Mouse (Mus musculus) embryonic facial prominence, embryonic 15.5 days (tissue): ENCODE measurements at regions not wholly inside any gene's neighbourhood (a gene's known extent, or its start where the extent isn't known, plus 50 kb on each side); places are given as distances from the start of the nearest gene placed in this dataset.
A peak's percentile ranks its signal among the peaks of the same experiment; 100 is the strongest.

Source experiments
- ATAC-seq: fragments of 200-750 bp; cut with Nextera tagmentation; 2 replicates; pipeline ENCODE4 v1.8.0; 2017; ENCODE audit warnings: low read depth, moderate TSS enrichment; ENCODE audit not compliant: insufficient number of reproducible peaks, low FRiP score, low TSS enrichment
- H3K27ac ChIP-seq: fragments of 300-500 bp; sonication (generic); replicated peaks from 2 replicates; pipeline ENCODE4 v1.5.1; 2015; ENCODE audit warnings: mild to moderate bottlenecking, inconsistent platforms
- H3K27me3 ChIP-seq: fragments of 300-500 bp; sonication (generic); 2 replicates; pipeline ENCODE4 v1.6.1; 2015; ENCODE audit warnings: inconsistent platforms
- H3K36me3 ChIP-seq: fragments of 300-500 bp; sonication (generic); 2 replicates; pipeline ENCODE4 v1.6.1; 2015; ENCODE audit warnings: mild to moderate bottlenecking, inconsistent platforms
- H3K4me1 ChIP-seq: fragments of 300-500 bp; sonication (generic); 2 replicates; pipeline ENCODE4 v1.6.1; 2015; ENCODE audit warnings: inconsistent platforms
- H3K4me2 ChIP-seq: fragments of 300-500 bp; sonication (generic); replicated peaks from 2 replicates; pipeline ENCODE4 v1.6.1; 2015; ENCODE audit warnings: mild to moderate bottlenecking, inconsistent platforms
- H3K4me3 ChIP-seq: fragments of 300-500 bp; sonication (generic); replicated peaks from 2 replicates; pipeline ENCODE4 v1.5.1; 2015; ENCODE audit warnings: mild to moderate bottlenecking, inconsistent platforms
- H3K9ac ChIP-seq: fragments of 300-500 bp; sonication (generic); 2 replicates; pipeline ENCODE4 v1.6.1; 2015; ENCODE audit warnings: inconsistent platforms
- H3K9me3 ChIP-seq: fragments of 300-500 bp; sonication (generic); replicated peaks from 2 replicates; pipeline ENCODE4 v1.6.1; 2016; ENCODE audit warnings: inconsistent platforms
- WGBS: fragments of 180-500 bp; shearing (Covaris S2); methylation state at CpG from one replicate; pipeline ENCODE4 v1.1.7; 2015; 5-methylcytosine and 5-hydroxymethylcytosine counted together

DNA sequence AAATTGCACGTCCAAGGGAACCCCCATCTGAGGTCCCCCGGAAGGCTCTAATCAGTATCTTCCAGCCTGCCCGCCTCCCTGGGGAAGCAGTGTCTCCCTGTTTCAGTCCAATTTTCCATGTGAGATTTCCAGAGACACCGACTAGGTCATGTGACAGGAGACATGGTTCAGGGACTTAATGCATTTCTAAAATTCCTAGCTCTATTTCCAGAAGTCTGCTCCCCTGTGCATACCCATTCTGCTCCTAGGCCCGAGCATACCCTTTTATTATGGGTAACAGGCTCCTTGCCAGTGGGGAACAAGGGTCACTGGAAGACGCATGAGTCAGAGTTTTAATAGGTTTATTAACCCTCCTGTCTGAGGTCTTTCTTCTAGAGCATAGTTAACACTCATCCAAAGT lies 263.6 kb downstream of the Dysf start:
- H3K4me2 ChIP-seq: no peak overlapping the region
- no peaks in the 10 kb centered on the region for H3K27me3 ChIP-seq
- no peak for ATAC-seq
- H3K36me3 ChIP-seq: no peaks in the 10 kb centered on the region
- H3K4me1 ChIP-seq: peaks cover 17% of the 10 kb centered on the region
- no peak overlapping the region for H3K27ac ChIP-seq
- 62% methylated on average over 6 of the region's 6 CpGs for WGBS
- no peak overlapping the region for H3K9ac ChIP-seq
- no peak overlapping the region for H3K4me3 ChIP-seq
- H3K9me3 ChIP-seq: no peaks in the 10 kb centered on the region

- Histone ChIP-seq H3K9ac (no peak overlapping the region), H3K27ac (no peak overlapping the region), H3K9me3 (no peaks in the 10 kb centered on the region), H3K4me2 (no peak overlapping the region), H3K36me3 (no peaks in the 10 kb centered on the region), H3K27me3 (no peaks in the 10 kb centered on the region), H3K4me3 (no peak overlapping the region), H3K4me1 (peaks cover 21% of the 10 kb centered on the region)
- ATAC-seq: no peak
- WGBS: 79% methylated on average over 3 of the region's 3 CpGs
These were observed 263.1 kb downstream of the Dysf start for GRCm38 (mm10) chr6:84271441-84271840.

DNA sequence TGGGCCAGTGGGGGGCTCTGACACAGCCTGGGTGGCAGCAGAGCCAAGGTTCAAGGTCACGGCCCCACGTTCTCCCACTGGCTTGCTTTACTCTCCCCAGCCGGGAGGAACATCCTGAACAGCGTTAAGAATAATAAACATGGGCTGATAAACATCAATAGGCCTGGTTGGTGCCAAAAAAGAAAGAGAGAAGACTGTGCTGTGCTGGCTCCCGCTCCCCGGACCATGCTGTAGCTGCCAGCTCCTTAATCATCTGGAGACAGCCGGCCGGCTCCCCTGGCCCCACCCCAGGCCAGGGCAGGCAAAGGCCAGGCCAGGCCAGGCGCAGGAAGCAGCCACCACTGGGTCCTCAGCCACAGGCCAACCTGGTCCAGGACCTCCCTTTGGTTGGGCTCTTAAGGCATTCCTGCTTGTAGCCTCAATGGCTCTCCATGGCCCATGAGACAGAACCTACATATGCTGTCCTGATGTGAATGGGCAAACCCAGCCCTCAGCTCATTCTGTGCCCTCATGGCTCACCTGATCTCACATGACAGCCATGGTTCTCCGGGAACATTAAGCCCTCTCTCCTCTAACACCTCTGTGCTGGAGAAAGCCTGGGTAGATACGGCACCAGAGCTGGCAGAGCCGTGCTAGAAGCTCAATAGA lies 262.3 kb downstream of the Dysf start:
- no peaks in the 10 kb centered on the region for H3K27me3 ChIP-seq
- no peaks in the 10 kb centered on the region for H3K9me3 ChIP-seq
- ATAC-seq: no peak
- no peak overlapping the region for H3K4me2 ChIP-seq
- no peak overlapping the region for H3K27ac ChIP-seq
- H3K4me3 ChIP-seq: no peak overlapping the region
- peaks cover 26% of the 10 kb centered on the region for H3K4me1 ChIP-seq
- no peaks in the 10 kb centered on the region for H3K36me3 ChIP-seq
- WGBS: 58% methylated on average over 12 of the region's 12 CpGs
- no peak overlapping the region for H3K9ac ChIP-seq

DNA sequence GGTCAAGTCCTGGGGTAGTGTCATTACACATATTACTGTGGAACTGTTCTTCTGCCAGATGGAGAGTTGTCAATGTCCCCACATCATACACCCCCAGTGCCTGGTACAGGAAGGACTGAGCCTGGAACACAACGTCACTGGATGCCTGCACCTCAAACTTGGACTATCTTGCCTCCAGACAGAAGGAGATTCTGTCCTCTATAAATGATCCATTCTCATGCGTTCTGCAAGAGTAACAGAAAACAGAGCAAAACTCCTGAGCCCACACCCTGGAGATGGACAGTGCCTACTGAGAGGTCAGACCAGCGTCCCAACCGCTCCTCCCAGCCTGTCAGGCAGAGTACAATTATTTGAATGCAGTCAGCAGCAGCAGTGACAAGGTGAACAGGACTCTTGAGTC lies 261.1 kb downstream of the Dysf start:
- 89% methylated on average over 4 of the region's 4 CpGs for WGBS
- Histone ChIP-seq H3K4me3 (no peak overlapping the region), H3K4me1 (peaks cover 26% of the 10 kb centered on the region), H3K9me3 (no peaks in the 10 kb centered on the region), H3K27ac (no peak overlapping the region), H3K4me2 (no peak overlapping the region), H3K9ac (no peak overlapping the region), H3K36me3 (no peaks in the 10 kb centered on the region), H3K27me3 (no peaks in the 10 kb centered on the region)
- ATAC-seq: no peak

DNA sequence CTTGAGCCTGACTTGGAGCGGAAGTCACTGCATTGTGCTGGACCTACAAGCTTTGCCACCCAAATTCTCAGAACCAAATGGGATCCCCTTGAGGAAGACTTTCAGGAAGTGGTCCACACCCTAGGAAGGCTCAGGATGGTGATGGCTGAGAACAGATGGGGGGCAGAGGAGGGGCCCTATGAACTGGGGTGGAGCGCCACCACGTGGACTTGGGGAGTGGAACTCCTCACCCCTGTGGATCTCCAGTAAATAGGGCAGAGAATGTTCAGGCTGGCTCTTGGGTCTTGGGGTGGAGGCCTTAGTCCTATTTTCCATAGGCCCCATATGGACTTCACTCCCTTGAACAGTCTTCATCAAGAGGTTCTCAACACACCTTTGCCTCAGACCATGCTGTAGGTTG lies 260.6 kb downstream of the Dysf start:
- no peak for ATAC-seq
- no peaks in the 10 kb centered on the region for H3K9me3 ChIP-seq
- H3K4me2 ChIP-seq: no peak overlapping the region
- no peak overlapping the region for H3K27ac ChIP-seq
- no peak overlapping the region for H3K9ac ChIP-seq
- no peaks in the 10 kb centered on the region for H3K27me3 ChIP-seq
- no peaks in the 10 kb centered on the region for H3K36me3 ChIP-seq
- 78% methylated on average over 3 of the region's 3 CpGs for WGBS
- no peak overlapping the region for H3K4me3 ChIP-seq
- H3K4me1 ChIP-seq: peaks cover 28% of the 10 kb centered on the region

GRCm38 (mm10) chr6:84268111-84268510 lies 259.7 kb downstream of the Dysf start:
- Histone ChIP-seq H3K27me3 (no peaks in the 10 kb centered on the region), H3K9me3 (no peaks in the 10 kb centered on the region), H3K36me3 (no peaks in the 10 kb centered on the region), H3K4me2 (no peak overlapping the region), H3K4me3 (no peak overlapping the region), H3K4me1 (peaks cover 29% of the 10 kb centered on the region), H3K9ac (no peak overlapping the region), H3K27ac (no peak overlapping the region)
- 94% methylated on average over 4 of the region's 4 CpGs for WGBS
- no peak for ATAC-seq

DNA sequence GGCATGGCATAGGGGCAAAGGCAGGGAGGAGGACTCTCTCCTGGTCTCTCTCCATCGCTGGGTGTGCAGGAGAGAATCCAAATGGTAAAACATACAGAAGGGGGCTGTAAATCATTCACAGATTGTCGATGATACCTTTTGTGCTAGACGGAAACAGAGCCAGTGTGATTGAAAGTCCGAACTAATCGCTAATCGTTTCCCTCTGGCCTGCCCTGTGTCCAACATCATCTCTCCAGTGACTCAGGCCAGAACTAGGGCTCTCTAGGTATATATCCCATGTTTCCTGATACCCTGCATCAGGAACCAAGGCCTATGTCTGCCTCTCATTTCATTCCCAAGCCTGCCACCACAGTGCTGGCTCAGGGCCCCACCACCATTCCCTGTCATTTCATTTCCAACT lies 259.1 kb downstream of the Dysf start:
- no peak for ATAC-seq
- WGBS: 74% methylated on average over 6 of the region's 6 CpGs
- H3K27ac ChIP-seq: no peak overlapping the region

DNA sequence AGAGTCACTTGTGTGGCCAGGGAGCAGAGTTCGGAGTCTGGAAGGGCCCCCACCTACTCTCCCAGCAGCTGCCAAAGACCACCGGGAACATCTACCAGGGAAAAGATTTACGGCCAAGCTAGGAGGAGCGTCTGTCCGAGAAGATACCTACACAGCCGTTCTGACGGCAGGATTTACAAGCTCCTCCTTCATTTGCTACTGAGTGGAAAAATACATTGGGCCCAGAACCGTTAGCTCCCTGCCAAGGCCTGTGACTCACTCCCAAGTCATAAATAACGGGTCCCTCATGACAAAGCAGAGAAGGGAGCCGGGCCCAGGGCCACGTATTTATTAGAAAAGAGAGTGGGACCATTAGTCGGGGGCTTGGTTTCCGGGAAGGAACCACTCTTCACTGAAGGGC lies 258.3 kb downstream of the Dysf start:
- Histone ChIP-seq H3K9me3 (no peaks in the 10 kb centered on the region), H3K4me1 (peaks cover 23% of the 10 kb centered on the region), H3K27me3 (no peaks in the 10 kb centered on the region), H3K36me3 (no peaks in the 10 kb centered on the region), H3K4me2 (no peak overlapping the region), H3K4me3 (no peak overlapping the region), H3K9ac (no peak overlapping the region), H3K27ac (no peak overlapping the region)
- no peak for ATAC-seq
- WGBS: 58% methylated on average over 13 of the region's 13 CpGs

More for the DNA sequence above, 259.1 kb downstream of the Dysf start:
- H3K9me3 ChIP-seq: no peaks in the 10 kb centered on the region
- no peak overlapping the region for H3K9ac ChIP-seq
- no peaks in the 10 kb centered on the region for H3K36me3 ChIP-seq
- H3K4me3 ChIP-seq: no peak overlapping the region
- no peak overlapping the region for H3K4me2 ChIP-seq
- H3K4me1 ChIP-seq: peaks cover 23% of the 10 kb centered on the region
- H3K27me3 ChIP-seq: no peaks in the 10 kb centered on the region

GRCm38 (mm10) chr6:84264681-84265080 lies 256.3 kb downstream of the Dysf start:
- Histone ChIP-seq H3K9me3 (no peaks in the 10 kb centered on the region), H3K9ac (no peak overlapping the region), H3K4me1 (peaks cover 13% of the 10 kb centered on the region), H3K27me3 (no peaks in the 10 kb centered on the region), H3K36me3 (no peaks in the 10 kb centered on the region), H3K4me2 (no peak overlapping the region), H3K27ac (0 out of 2 replicates have a peak overlapping the region, but pooled peaks have one; percentile 1), H3K4me3 (no peak overlapping the region)
- ATAC-seq: no peak
- WGBS: 67% methylated on average over 4 of the region's 4 CpGs

- peak overlapping the region; percentile 71 for H3K27ac ChIP-seq
- H3K4me3 ChIP-seq: no peak overlapping the region
- 46% methylated on average over 2 of the region's 2 CpGs for WGBS
- no peaks in the 10 kb centered on the region for H3K36me3 ChIP-seq
- no peak overlapping the region for H3K4me2 ChIP-seq
- peaks cover 13% of the 10 kb centered on the region for H3K4me1 ChIP-seq
- no peaks in the 10 kb centered on the region for H3K9me3 ChIP-seq
- peak; percentile 54 for ATAC-seq
- H3K9ac ChIP-seq: no peak overlapping the region
- no peaks in the 10 kb centered on the region for H3K27me3 ChIP-seq
These were observed 255.3 kb downstream of the Dysf start for GRCm38 (mm10) chr6:84263686-84264085.

GRCm38 (mm10) chr6:84262766-84263165 lies 254.4 kb downstream of the Dysf start:
- no peak for ATAC-seq

GRCm38 (mm10) chr6:84261483-84261882 lies 253.1 kb downstream of the Dysf start:
- Histone ChIP-seq H3K4me2 (no peak overlapping the region), H3K27me3 (no peaks in the 10 kb centered on the region), H3K4me1 (peaks cover 9% of the 10 kb centered on the region), H3K36me3 (no peaks in the 10 kb centered on the region), H3K9ac (no peak overlapping the region), H3K4me3 (no peak overlapping the region), H3K9me3 (no peaks in the 10 kb centered on the region), H3K27ac (no peak overlapping the region)
- WGBS: 94% methylated on average over 3 of the region's 3 CpGs
- no peak for ATAC-seq

More at GRCm38 (mm10) chr6:84262766-84263165, 254.4 kb downstream of the Dysf start:
- Histone ChIP-seq H3K27ac (no peak overlapping the region), H3K36me3 (no peaks in the 10 kb centered on the region), H3K4me3 (no peak overlapping the region), H3K9ac (no peak overlapping the region), H3K4me1 (peaks cover 13% of the 10 kb centered on the region), H3K4me2 (no peak overlapping the region), H3K27me3 (no peaks in the 10 kb centered on the region), H3K9me3 (no peaks in the 10 kb centered on the region)
- 61% methylated on average over 6 of the region's 6 CpGs for WGBS
